Mouse (Mus musculus) layer of hippocampus, postnatal 25 days (tissue): ENCODE measurements around the gene Pde4d. TPM values are rescaled to one million over a fixed set of nuclear protein-coding genes. Genes with fewer than 3 reads are reported as not detected.

Experiments
- DNase-seq, 2 experiments: peaks; one replicate each; pipeline ENCODE4 v3.0.0; 2022; ENCODE audit warnings: mixed read lengths in 2 of 2, low spot score in 1 of 2; ENCODE audit errors: extremely low spot score in 1 of 2
- total RNA-seq, 2 experiments: library from RNA; stranded (reverse); gene quantifications; 2 replicates each; pipeline ENCODE4 v1.2.3; 2021

The Pde4d gene
- total RNA-seq, 2 experiments from 2014 or later: 65.3 to 69.6 TPM

- no peak for DNase-seq
Measured at GRCm38 (mm10) chr13:109262501-109262900, 812.8 kb downstream of the Pde4d start.

DNA sequence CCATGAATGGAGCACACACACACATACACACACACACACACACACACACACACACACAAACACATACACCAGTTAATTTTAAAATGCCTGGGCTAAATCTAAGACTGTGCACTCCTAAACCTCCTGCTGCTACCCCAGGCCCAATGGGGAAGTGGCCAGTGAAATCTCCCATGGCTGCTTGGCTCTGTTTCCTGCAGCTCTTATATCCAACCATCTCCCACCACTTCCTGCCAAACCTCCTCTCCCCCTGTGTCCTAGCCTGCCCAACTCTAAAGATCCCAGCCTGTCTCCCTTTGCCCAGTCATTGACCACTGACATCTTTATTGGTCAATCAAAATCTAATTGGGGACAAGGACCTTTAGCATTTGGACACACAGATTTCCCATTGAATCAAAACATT is 814.1 kb downstream of the Pde4d start:
- no peak for DNase-seq

DNA sequence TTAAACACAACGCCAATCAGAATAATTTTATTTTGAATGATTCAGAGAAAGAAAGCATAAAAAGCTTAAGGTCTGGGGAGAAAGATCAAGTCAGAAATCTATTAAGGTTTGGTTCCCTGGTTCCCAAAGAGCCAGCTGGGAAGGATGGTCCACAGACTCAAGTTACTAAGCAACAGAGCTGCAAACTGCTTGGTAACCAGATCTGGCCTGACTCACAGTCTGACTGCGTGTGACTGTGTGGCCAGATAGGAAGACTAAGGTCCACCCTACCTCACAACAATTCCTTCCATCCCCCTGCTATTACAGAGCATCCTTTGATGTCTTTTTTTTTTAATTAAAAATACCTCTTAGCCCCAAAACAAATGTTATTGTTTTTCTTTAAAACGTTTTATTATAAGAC is 818.5 kb downstream of the Pde4d start:
- DNase-seq: no peak

- no peak for DNase-seq
Measured at GRCm38 (mm10) chr13:109268659-109269322, 819.0 kb downstream of the Pde4d start.

GRCm38 (mm10) chr13:109274869-109275268 is 825.1 kb downstream of the Pde4d start:
- no peak for DNase-seq

GRCm38 (mm10) chr13:109277792-109278191 is 828.0 kb downstream of the Pde4d start:
- DNase-seq: no peak

DNA sequence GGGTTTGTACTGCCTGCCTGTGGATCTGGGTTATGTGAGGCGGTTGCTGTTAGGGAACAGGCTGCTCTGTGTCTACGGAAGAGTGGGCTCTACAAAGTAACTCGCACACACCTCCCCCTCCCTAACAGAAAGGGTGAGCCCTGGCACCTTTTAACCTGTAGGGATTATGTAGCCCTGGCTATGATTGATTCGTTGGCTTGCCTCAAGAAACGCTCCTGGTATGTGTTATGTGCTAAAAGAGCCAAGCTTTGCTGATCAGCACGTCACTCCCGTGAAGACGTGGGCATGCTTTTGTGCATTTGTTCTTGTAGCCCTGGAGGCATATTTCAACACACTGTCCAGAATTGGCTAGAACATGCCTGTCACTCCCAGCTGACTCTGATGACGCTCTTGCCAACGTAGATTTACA is 828.8 kb downstream of the Pde4d start:
- DNase-seq: no peak

- DNase-seq: no peak
Measured at GRCm38 (mm10) chr13:109279211-109279610, 829.5 kb downstream of the Pde4d start.

GRCm38 (mm10) chr13:109280433-109280832 is 830.7 kb downstream of the Pde4d start:
- DNase-seq: no peak

DNA sequence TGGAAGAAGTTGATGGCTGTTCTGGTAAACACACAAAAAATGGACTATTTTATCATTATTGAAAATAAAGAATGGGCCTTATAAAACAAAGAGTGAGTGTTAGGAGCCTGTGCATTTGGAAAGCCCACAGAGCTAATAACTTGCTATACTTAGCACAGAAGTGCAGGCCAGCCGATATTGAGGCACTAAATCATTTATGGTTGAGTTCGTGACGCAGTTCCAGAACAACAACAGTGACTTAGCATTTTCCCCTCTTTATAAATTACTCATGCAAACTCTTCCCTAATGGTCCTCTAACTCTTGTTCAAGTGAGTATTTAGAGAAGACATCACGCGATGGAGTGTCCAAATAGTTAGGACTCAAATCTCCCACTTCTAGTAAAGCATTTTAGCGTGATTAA is 837.7 kb downstream of the Pde4d start:
- DNase-seq: no peak

DNA sequence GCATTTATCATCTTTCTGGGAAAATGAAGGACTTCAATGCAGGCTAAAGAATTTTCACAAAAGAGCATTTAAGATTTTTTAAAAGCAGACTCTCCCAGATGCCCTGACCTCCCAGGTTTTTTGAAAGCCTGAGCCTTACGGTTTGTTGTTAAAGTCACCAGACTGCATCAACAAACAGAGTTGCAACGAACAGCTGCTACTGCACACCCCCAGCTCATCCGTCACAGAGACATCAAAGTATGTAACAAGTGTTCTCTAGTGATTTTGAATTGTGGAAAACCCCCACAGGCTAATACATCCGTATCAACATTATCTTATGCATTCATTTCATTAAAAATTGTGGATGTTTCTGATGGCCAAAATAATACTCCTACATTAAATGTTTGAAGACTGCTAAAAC is 841.2 kb downstream of the Pde4d start:
- DNase-seq: no peak

DNA sequence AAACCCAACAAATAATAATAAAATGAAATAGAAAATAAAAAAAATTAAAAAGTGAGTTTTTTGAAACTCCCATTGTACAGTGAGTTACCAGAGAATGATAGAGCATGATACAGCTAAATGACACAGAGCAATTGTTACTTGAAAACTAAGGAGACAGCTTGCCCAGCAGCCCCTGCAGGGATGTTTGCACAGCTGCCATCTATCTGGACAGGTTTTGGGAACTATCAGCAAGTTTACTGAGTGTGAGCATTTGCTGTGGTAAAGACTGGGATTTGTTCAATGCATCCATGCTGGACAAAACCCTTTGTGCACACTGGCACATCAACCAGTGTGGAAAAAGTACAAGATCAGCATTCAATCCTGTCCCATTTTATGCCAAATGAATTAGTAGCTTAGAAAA is 843.3 kb downstream of the Pde4d start:
- no peak for DNase-seq

GRCm38 (mm10) chr13:109296347-109297037 is 846.7 kb downstream of the Pde4d start:
- DNase-seq: no peak

GRCm38 (mm10) chr13:109298852-109299251 is 849.1 kb downstream of the Pde4d start:
- DNase-seq: no peak

DNA sequence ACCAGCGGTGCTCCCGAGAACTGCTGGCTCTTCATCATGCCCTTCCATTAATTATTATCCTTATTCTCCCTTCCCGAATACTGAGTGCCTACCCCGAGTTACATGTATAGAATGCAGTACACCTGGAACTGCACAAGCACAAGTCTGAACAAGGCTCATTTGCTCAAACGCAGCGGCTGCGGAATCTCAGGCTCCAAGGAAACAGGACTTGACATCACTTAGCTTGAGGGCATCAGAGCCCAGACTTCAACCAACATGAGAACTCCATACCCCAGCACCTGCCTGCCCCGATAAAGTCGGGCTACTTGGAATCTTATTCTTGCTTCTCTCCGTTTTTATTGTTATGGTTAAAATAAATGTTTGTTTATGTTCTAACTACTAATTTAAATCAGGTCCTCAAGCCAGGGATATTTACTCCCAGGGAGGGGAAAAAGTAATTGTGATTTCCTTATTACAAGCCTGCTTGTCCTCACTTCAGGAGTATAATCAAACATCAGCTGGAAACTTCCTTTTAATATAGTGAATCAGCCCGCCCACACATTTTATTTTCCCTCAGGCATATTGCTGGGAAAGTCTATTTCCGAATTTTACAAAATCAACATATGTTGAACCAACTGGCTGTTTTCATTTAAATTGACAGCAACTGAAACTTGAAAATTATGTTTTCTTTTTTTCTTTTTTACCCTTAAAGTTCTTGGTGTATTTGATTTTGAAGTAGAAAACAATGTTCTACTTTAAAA is 849.9 kb downstream of the Pde4d start:
- DNase-seq: no peak

GRCm38 (mm10) chr13:109312542-109312941 is 862.8 kb downstream of the Pde4d start:
- no peak for DNase-seq

- DNase-seq: no peak
Measured at GRCm38 (mm10) chr13:109315608-109316007, 865.9 kb downstream of the Pde4d start.

DNA sequence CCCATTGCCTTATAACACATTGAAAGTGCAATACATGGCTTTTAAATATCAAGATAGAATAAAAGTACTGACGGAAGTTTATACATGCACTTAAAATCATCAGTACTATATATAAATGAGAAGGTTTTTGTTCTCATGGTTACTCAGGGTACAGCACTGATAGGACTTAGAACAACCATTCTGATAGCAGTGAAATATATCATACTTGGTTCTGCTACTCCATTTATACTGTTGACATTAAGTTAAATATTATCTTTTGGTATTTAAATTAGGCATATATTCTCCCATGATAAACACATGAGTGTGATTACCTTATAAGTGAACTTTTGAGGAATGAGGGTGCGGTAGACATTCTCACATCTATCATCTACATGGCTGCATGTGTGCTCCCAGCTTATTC is 867.9 kb downstream of the Pde4d start:
- DNase-seq: no peak

DNA sequence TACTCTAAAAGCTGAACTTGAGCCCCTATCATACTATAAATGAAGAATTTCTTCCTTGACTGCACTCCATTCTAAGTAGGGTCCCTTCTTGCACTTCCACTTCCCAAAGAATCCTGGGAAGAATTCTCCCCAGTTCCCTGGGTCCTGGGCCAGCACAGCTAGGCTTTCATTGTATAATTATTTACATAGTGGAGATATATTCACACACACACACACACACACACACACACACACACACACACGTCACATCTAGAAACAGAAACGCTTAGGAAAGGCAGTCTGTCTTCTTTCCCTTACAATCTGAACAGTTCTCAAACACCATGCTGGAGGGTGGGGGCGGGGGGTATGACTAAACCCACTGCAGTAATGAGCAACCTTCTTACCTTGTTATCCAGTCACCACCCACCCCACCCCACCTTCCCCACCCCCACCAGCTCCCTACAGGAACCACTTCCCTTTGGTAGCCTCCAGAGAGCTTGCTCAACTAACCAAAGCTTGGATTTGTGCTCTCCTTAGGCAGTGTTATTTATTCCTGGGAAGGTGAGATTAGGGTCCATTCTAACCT is 868.8 kb downstream of the Pde4d start:
- DNase-seq: no peak

DNA sequence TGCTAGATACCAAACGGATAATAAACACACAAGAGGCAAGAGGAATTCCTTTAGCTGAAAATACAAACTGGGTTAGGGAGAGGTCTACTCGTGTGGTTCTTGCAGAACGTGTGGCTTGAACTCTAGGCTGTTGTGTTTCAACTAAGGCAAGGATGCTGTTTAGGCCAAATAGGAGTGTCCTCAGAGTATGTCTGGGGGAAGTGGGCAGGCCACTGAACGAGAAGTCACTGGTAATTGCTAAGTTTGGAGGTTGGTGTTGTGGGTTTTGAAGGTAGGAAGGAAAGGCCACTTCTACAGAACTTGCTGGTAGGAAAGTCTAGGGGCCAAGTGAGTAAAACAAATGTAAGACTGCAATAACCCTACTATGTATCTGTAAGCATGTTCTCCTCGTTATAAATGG is 876.3 kb downstream of the Pde4d start:
- no peak for DNase-seq

- DNase-seq: no peak
Measured at GRCm38 (mm10) chr13:109331563-109331962, 881.8 kb downstream of the Pde4d start.
